8 mouse cellular contexts compared by ENCODE assay signal in genomic region chr19:59345081-59345657, GRCm38 (mm10). TPM values are rescaled to one million over a fixed set of nuclear protein-coding genes. Genes with fewer than 3 reads are reported as not detected.
DNase-seq lines count a peak whose midpoint lies in the region; ATAC-seq and TF ChIP-seq lines count a peak whose summit lies in the region.

No protein-coding gene starts in this region.

- peak overlapping the region; percentile 86 to 94 (median 93) for H3K4me3 ChIP-seq in CH12.LX (replicated peaks in 1 of 3; ENCODE audit: low read depth in 2 of 3, low read length in 2 of 3, poor library complexity in 1 of 3)
- peak overlapping the region; percentile 75 for H3K4me3 ChIP-seq in forebrain, embryonic 10.5 days
- peak overlapping the region; percentile 97 for H3K4me3 ChIP-seq in heart, embryonic 16.5 days (ENCODE audit: low read length)
- peak overlapping the region; percentile 96 for H3K4me3 ChIP-seq in lung, embryonic 15.5 days
- H3K4me3 ChIP-seq in neural tube, embryonic 14.5 days (ENCODE audit: low read depth, low read length) = peak overlapping the region; percentile 87

- no peaks in the 10 kb centered on the region for H3K27me3 ChIP-seq in CH12.LX (replicated peaks)
- 0 out of 2 replicates have a peak, but pooled peaks cover 4% of the 10 kb centered on the region for H3K27me3 ChIP-seq in forebrain, embryonic 10.5 days (ENCODE audit: poor library complexity, severe bottlenecking)
- no peaks in the 10 kb centered on the region for H3K27me3 ChIP-seq in heart, embryonic 16.5 days (ENCODE audit: control insufficient read depth, insufficient read depth, low read length)
- no peaks in the 10 kb centered on the region for H3K27me3 ChIP-seq in lung, embryonic 15.5 days
- no peaks in the 10 kb centered on the region for H3K27me3 ChIP-seq in neural tube, embryonic 14.5 days (ENCODE audit: control insufficient read depth, insufficient read depth, low read length)

- ATAC-seq in heart, embryonic 16.5 days (replicated peaks; ENCODE audit: extremely low read depth, insufficient read depth, low FRiP score) = peak; percentile 30
- ATAC-seq in lung, embryonic 15.5 days (ENCODE audit: borderline replicate concordance, extremely low read depth, low FRiP score, low TSS enrichment) = peak; percentile 61
- peak; percentile 69 for ATAC-seq in neural tube, embryonic 14.5 days (ENCODE audit: low read depth)

- H3K27ac ChIP-seq in CH12.LX (ENCODE audit: insufficient read depth, low read depth) = peak overlapping the region; percentile 80
- peak overlapping the region; percentile 98 for H3K27ac ChIP-seq in forebrain, embryonic 10.5 days
- H3K27ac ChIP-seq in heart, embryonic 16.5 days (ENCODE audit: low read length) = peak overlapping the region; percentile 92
- peak overlapping the region; percentile 92 for H3K27ac ChIP-seq in lung, embryonic 15.5 days
- peak overlapping the region; percentile 93 for H3K27ac ChIP-seq in neural tube, embryonic 14.5 days (ENCODE audit: low read depth, low read length)

- no peaks in the 10 kb centered on the region for H3K36me3 ChIP-seq in CH12.LX (replicated peaks in 1 of 2; ENCODE audit: control insufficient read depth in 1 of 2, insufficient read depth in 1 of 2, low read length in 1 of 2)
- H3K36me3 ChIP-seq in forebrain, embryonic 10.5 days (replicated peaks) = no peaks in the 10 kb centered on the region
- H3K36me3 ChIP-seq in heart, embryonic 16.5 days (ENCODE audit: control insufficient read depth, insufficient read depth) = no peaks in the 10 kb centered on the region
- no peaks in the 10 kb centered on the region for H3K36me3 ChIP-seq in lung, embryonic 15.5 days
- no peaks in the 10 kb centered on the region for H3K36me3 ChIP-seq in neural tube, embryonic 14.5 days (ENCODE audit: control insufficient read depth, insufficient read depth, low read length)

- in situ Hi-C loops in CH12.LX (cut with MboI; ENCODE audit: low pct_ligation_motif_present, low pct_unique_long_range_greater_than_20kb, low sequenced_read_pairs) = no loop called here

- H3K79me2 ChIP-seq in CH12.LX (replicated peaks; ENCODE audit: control insufficient read depth, extremely low read depth, insufficient read depth, poor library complexity, severe bottlenecking) = peaks cover 35% of the 10 kb centered on the region

- dilution Hi-C loops in CH12.LX (cut with MboI; ENCODE audit: extremely low pct_ligation_motif_present, extremely low pct_unique_long_range_greater_than_20kb, low sequenced_read_pairs) = no loop called here

- TF ChIP-seq POLR2A in CH12.LX (IDR thresholded peaks at IDR 0.05; ENCODE audit: low read depth, low read length) = no peak

- no peaks in the 10 kb centered on the region for H3K9me3 ChIP-seq in CH12.LX (replicated peaks; ENCODE audit: low read length)
- H3K9me3 ChIP-seq in forebrain, embryonic 10.5 days = no peaks in the 10 kb centered on the region
- no peaks in the 10 kb centered on the region for H3K9me3 ChIP-seq in heart, embryonic 16.5 days (replicated peaks; ENCODE audit: control insufficient read depth, low read length)
- H3K9me3 ChIP-seq in lung, embryonic 15.5 days = no peaks in the 10 kb centered on the region
- no peaks in the 10 kb centered on the region for H3K9me3 ChIP-seq in neural tube, embryonic 14.5 days (ENCODE audit: control insufficient read depth, low read length)

- peaks cover 0 to 22% of the 10 kb centered on the region in 2 experiments; a peak in 2 of 4 replicates for H3K4me1 ChIP-seq in CH12.LX (ENCODE audit: control insufficient read depth in 1 of 2, insufficient read depth in 2 of 2)
- peaks cover 59% of the 10 kb centered on the region for H3K4me1 ChIP-seq in forebrain, embryonic 10.5 days
- peaks cover 25% of the 10 kb centered on the region for H3K4me1 ChIP-seq in heart, embryonic 16.5 days (ENCODE audit: control insufficient read depth, insufficient read depth, low read length)
- H3K4me1 ChIP-seq in lung, embryonic 15.5 days = peaks cover 29% of the 10 kb centered on the region
- peaks cover 28% of the 10 kb centered on the region for H3K4me1 ChIP-seq in neural tube, embryonic 14.5 days (ENCODE audit: control insufficient read depth, insufficient read depth, low read length)

- H3K4me2 ChIP-seq in CH12.LX (ENCODE audit: insufficient read depth, low read depth, poor library complexity, severe bottlenecking) = peak overlapping the region; percentile 38; the same call in 1 of the 2 replicates
- peak overlapping the region; percentile 85 for H3K4me2 ChIP-seq in heart, embryonic 16.5 days (ENCODE audit: low read depth, low read length)
- peak overlapping the region; percentile 96 for H3K4me2 ChIP-seq in lung, embryonic 15.5 days
- H3K4me2 ChIP-seq in neural tube, embryonic 14.5 days (ENCODE audit: low read depth, low read length) = peak overlapping the region; percentile 100

- no peak for TF ChIP-seq EP300 in CH12.LX (IDR thresholded peaks at IDR 0.05; ENCODE audit: low read length)

- no peak for TF ChIP-seq RAD21 in CH12.LX (IDR thresholded peaks at IDR 0.05; ENCODE audit: low read depth, low read length)

- peak; percentile 30 for DNase-seq in CH12.LX (ENCODE audit: extremely low read depth)
- peak; percentile 39 for DNase-seq in adrenal gland, adult 8-10 months
- DNase-seq in forebrain, embryonic 10.5 days (ENCODE audit: extremely low spot score, low spot score) = peak; percentile 70
- peak; percentile 69 for DNase-seq in kidney, postnatal 10 days
- peak; percentile 50 for DNase-seq in urinary bladder, postnatal 14 days (ENCODE audit: low spot score)

- TF ChIP-seq CTCF in CH12.LX (conservative IDR thresholded peaks at IDR 0.05 in 1 of 2, IDR thresholded peaks at IDR 0.05 in 1 of 2; ENCODE audit: low read depth in 2 of 2, low read length in 2 of 2) = no peak

- WGBS in forebrain, embryonic 10.5 days = under 1% methylated on average over 70 of the region's 70 CpGs
- WGBS in heart, embryonic 16.5 days = under 1% methylated on average over 65 of the region's 70 CpGs
- WGBS in lung, embryonic 15.5 days = under 1% methylated on average over 51 of the region's 70 CpGs
- 0% methylated on average over 41 of the region's 70 CpGs for WGBS in neural tube, embryonic 14.5 days

- peak overlapping the region; percentile 92 for H3K9ac ChIP-seq in CH12.LX (ENCODE audit: insufficient read depth, low read depth)
- H3K9ac ChIP-seq in heart, embryonic 16.5 days (ENCODE audit: low read length) = peak overlapping the region; percentile 85
- peak overlapping the region; percentile 93 for H3K9ac ChIP-seq in lung, embryonic 15.5 days
- H3K9ac ChIP-seq in neural tube, embryonic 14.5 days (replicated peaks; ENCODE audit: low read depth, low read length) = peak overlapping the region; percentile 82

TF ChIP-seq in CH12.LX, 34 proteins besides CTCF, POLR2A, EP300 and RAD21:
- TF ChIP-seq E2F4 (IDR thresholded peaks at IDR 0.05; ENCODE audit: insufficient replicate concordance, low read depth, low read length) (no peak), ELF1 (IDR thresholded peaks at IDR 0.05; ENCODE audit: low read depth, low read length) (peak; percentile 47), KAT2A (IDR thresholded peaks at IDR 0.05; ENCODE audit: insufficient replicate concordance, low read length) (no peak), NELFE (IDR thresholded peaks at IDR 0.05; ENCODE audit: low read depth, low read length) (no peak), SIN3A (IDR thresholded peaks at IDR 0.05; ENCODE audit: low read length) (0 out of 2 replicates have a peak, but pooled peaks have one; percentile 34), MEF2A (IDR thresholded peaks at IDR 0.05; ENCODE audit: borderline replicate concordance, low read depth, low read length) (no peak), RCOR1 (conservative IDR thresholded peaks at IDR 0.05; ENCODE audit: low read depth, low read length) (no peak), POLR2AphosphoS2 (IDR thresholded peaks at IDR 0.05; ENCODE audit: low read depth, low read length) (no peak), NRF1 (IDR thresholded peaks at IDR 0.05; ENCODE audit: low read depth, low read length) (peak; percentile 56), GABPA (IDR thresholded peaks at IDR 0.05; ENCODE audit: insufficient replicate concordance, low read depth, low read length) (no peak), SMC3 (IDR thresholded peaks at IDR 0.05; ENCODE audit: low read depth, low read length) (no peak)

RNA-seq across cellular contexts. Expression of gene Pdzd8, which starts 0.4 kb away (rescaled TPM):
- total RNA-seq in CH12.LX (2012; rRNA removed) (14.5 and 15.7 TPM in 2 replicates), CH12.LX (2014; rRNA removed) (20.2 and 21.4 TPM in 2 replicates)
- polyA plus RNA-seq in CH12.LX (2012; ENCODE audit: insufficient read length, low read depth) = 19.9 and 22.8 TPM in 2 replicates
- 10 to 100 TPM; 31.1 to 37.7 (median 35.6) TPM for total RNA-seq in adrenal gland, adult 8-10 months (2022)
- 10.0 and 10.3 TPM in 2 replicates for polyA plus RNA-seq in forebrain, embryonic 10.5 days (2016; fragmentation: Nextera tagmentation; extraction: Ambion mirVana)
- polyA plus RNA-seq in heart, embryonic 16.5 days (2015; fragmentation: Nextera tagmentation; extraction: Ambion mirVana) = 6.1 and 7.2 TPM in 2 replicates
- polyA plus RNA-seq in lung, embryonic 15.5 days (2015; fragmentation: Nextera tagmentation; extraction: Ambion mirVana) = 9.7 and 9.9 TPM in 2 replicates
- polyA plus RNA-seq in neural tube, embryonic 14.5 days (2014; fragmentation: Nextera tagmentation; extraction: Ambion mirVana) = 18.2 and 19.8 TPM in 2 replicates

RNA-seq across cellular contexts. Expression of gene Rps12-ps3, which starts 23.1 kb away (rescaled TPM):
- total RNA-seq in CH12.LX (2012; rRNA removed) (329 and 567 TPM in 2 replicates), CH12.LX (2014; rRNA removed) (1,801 and 1,885 TPM in 2 replicates)
- 2,237 and 3,509 TPM in 2 replicates for polyA plus RNA-seq in CH12.LX (2012; ENCODE audit: insufficient read length, low read depth)
- total RNA-seq in adrenal gland, adult 8-10 months (2022) = 100 to 1,000 TPM; 398 to 666 (median 560) TPM
- 12.4 and 20.8 TPM in 2 replicates for polyA plus RNA-seq in forebrain, embryonic 10.5 days (2016; fragmentation: Nextera tagmentation; extraction: Ambion mirVana)
- 15.5 and 43.3 TPM in 2 replicates for polyA plus RNA-seq in heart, embryonic 16.5 days (2015; fragmentation: Nextera tagmentation; extraction: Ambion mirVana)
- 18.4 TPM in 2 replicates for polyA plus RNA-seq in lung, embryonic 15.5 days (2015; fragmentation: Nextera tagmentation; extraction: Ambion mirVana)
- polyA plus RNA-seq in neural tube, embryonic 14.5 days (2014; fragmentation: Nextera tagmentation; extraction: Ambion mirVana) = 5.0 and 10.5 TPM in 2 replicates

Comparison
In these comparisons a context has a peak if more than half of its experiments do, and no peak if none do; other contexts are left out.
1. Peak in every context shown above with its lines: DNase-seq, ATAC-seq, H3K4me3 ChIP-seq and H3K27ac ChIP-seq.
2. H3K4me2 ChIP-seq: peak in every context shown above with its lines; median percentile 100 in neural tube, embryonic 14.5 days; 96 in lung, embryonic 15.5 days; 85 in heart, embryonic 16.5 days; 38 in CH12.LX.
3. RNA of gene Rps12-ps3, which starts 23.1 kb away (polyA plus RNA-seq): 2,237 to 3,509 TPM in CH12.LX; 15.5 to 43.3 TPM in heart, embryonic 16.5 days, 12.4 to 20.8 TPM in forebrain, embryonic 10.5 days, 18.4 TPM in lung, embryonic 15.5 days and 5.0 to 10.5 TPM in neural tube, embryonic 14.5 days; every median in the first group is over 10 times any median in the second.